Comparison of ENCODE assay signal across 16 mouse cellular contexts in the genomic region with DNA sequence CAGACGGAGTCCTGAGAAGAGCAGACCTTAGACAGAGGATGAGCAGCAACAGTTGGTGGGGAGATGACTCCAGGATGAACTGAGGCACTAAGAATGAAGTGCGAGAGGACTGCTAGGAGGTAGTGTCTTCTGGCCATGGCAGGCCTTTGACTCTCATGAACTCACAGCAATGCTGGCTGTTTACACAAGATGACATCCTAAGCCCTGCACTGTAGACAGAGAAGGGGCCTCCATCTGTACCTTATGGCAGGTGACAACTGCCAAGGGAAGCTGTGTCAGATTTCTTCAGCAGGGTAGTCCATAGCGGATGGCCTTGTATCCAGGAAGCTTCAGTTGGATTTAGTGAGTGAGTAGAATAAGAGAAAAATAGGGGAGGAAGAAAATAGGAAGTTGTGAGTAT.
"Had no signal": no experiment of that assay in that cellular context is flagged by ENCODE, and none has a peak within 500 bp of the region (broad histone marks: within the 10 kb centered on the region; RNA-seq: fewer than 3 reads in every experiment).

No protein-coding gene starts in this region.

- DNase-seq: liver, postnatal 0 days; lung, adult 2 months; lung, postnatal 14 days; lung, postnatal 36 days; right cerebral cortex, postnatal 14 days; thymus, adult 2 months; thymus, postnatal 25 days; thymus, postnatal 4 days had no signal

- H3K4me1 ChIP-seq: lung, embryonic 15.5 days; megakaryocyte, embryonic 14.5 days; midbrain, embryonic 15.5 days; neural tube, embryonic 12.5 days; stomach, embryonic 15.5 days had no signal

- H3K27ac ChIP-seq: lung, embryonic 15.5 days; macrophage; midbrain, embryonic 13.5 days; midbrain, embryonic 15.5 days; neural tube, embryonic 12.5 days; stomach, embryonic 15.5 days; stomach, postnatal 0 days had no signal

- H3K4me3 ChIP-seq: lung, embryonic 15.5 days; megakaryocyte, embryonic 14.5 days; midbrain, embryonic 13.5 days; midbrain, embryonic 15.5 days; neural tube, embryonic 12.5 days; stomach, embryonic 15.5 days had no signal

- H3K27me3 ChIP-seq: lung, embryonic 15.5 days; megakaryocyte, embryonic 14.5 days; stomach, embryonic 15.5 days had no signal

- H3K36me3 ChIP-seq: lung, embryonic 15.5 days; midbrain, embryonic 13.5 days; midbrain, embryonic 15.5 days; neural tube, embryonic 12.5 days; stomach, embryonic 15.5 days had no signal

- H3K9me3 ChIP-seq: lung, embryonic 15.5 days; midbrain, embryonic 13.5 days; midbrain, embryonic 15.5 days; neural tube, embryonic 12.5 days; stomach, embryonic 15.5 days had no signal
